Mouse (Mus musculus) midbrain, embryonic 14.5 days (tissue): ENCODE data around the gene Amigo1. TPM values are rescaled to one million over a fixed set of nuclear protein-coding genes. Genes with fewer than 3 reads are reported as not detected.

Experiments used
- ATAC-seq: fragments of 200-750 bp; cut with Nextera tagmentation; 2 replicates; pipeline ENCODE4 v1.8.0; 2017; ENCODE audit warnings: moderate number of reproducible peaks, moderate library complexity; ENCODE audit not compliant: low FRiP score, low TSS enrichment
- DNase-seq: peaks from one replicate; pipeline ENCODE4 v3.0.0-alpha.2; 2015
- H3K27ac ChIP-seq: fragments of 300-500 bp; sonication (generic); replicated peaks from 2 replicates; pipeline ENCODE4 v1.5.1; 2014; ENCODE audit warnings: mild to moderate bottlenecking, low read depth, low read length, moderate library complexity
- H3K27me3 ChIP-seq: fragments of 300-500 bp; sonication (generic); 2 replicates; pipeline ENCODE4 v1.6.1; 2014; ENCODE audit warnings: low read length, control low read depth, mixed read lengths; ENCODE audit not compliant: control insufficient read depth, insufficient read depth
- H3K36me3 ChIP-seq: fragments of 300-500 bp; sonication (generic); 2 replicates; pipeline ENCODE4 v1.6.1; 2014; ENCODE audit warnings: low read length, control low read depth; ENCODE audit not compliant: control insufficient read depth, insufficient read depth
- H3K4me1 ChIP-seq: fragments of 300-500 bp; sonication (generic); 2 replicates; pipeline ENCODE4 v1.6.1; 2014; ENCODE audit warnings: mild to moderate bottlenecking, antibody characterized with exemption, low read length, control low read depth; ENCODE audit not compliant: control insufficient read depth, insufficient read depth
- H3K4me2 ChIP-seq: fragments of 300-500 bp; sonication (generic); 2 replicates; pipeline ENCODE4 v1.6.1; 2014; ENCODE audit warnings: mild to moderate bottlenecking, low read length, moderate library complexity
- H3K4me3 ChIP-seq: fragments of 300-500 bp; sonication (generic); replicated peaks from 2 replicates; pipeline ENCODE4 v1.5.1; 2014; ENCODE audit warnings: low read depth, low read length
- H3K9ac ChIP-seq: fragments of 300-500 bp; sonication (generic); replicated peaks from 2 replicates; pipeline ENCODE4 v1.6.1; 2014; ENCODE audit warnings: mild to moderate bottlenecking, low read length, moderate library complexity
- H3K9me3 ChIP-seq: fragments of 300-500 bp; sonication (generic); 2 replicates; pipeline ENCODE4 v1.6.1; 2016; ENCODE audit warnings: low read length, control low read depth, mixed read lengths; ENCODE audit not compliant: control insufficient read depth
- WGBS: fragments of 180-500 bp; shearing (Covaris S2); extraction: QIAGEN DNeasy Blood & Tissue Kit; methylation state at CpG from one replicate; pipeline ENCODE4 v1.1.7; 2014; 5-methylcytosine and 5-hydroxymethylcytosine counted together
- polyA plus RNA-seq: library from polyadenylated mRNA; unstranded; fragments of >200 nt; fragmentation: Nextera tagmentation; extraction: Ambion mirVana; gene quantifications from 2 replicates; pipeline ENCODE4 v1.2.1, GENCODE M21; 2014

Gene Amigo1
- polyA plus RNA-seq, 1 experiment from 2014 or later: 10.2 TPM

- DNase-seq (peak; percentile 87), ATAC-seq (peak; percentile 89)
- Histone ChIP-seq H3K4me1 (peaks cover 12% of the 10 kb centered on the region), H3K27me3 (no peaks in the 10 kb centered on the region), H3K27ac (peak within 1 kb of the TSS; percentile 99), H3K4me3 (peak within 1 kb of the TSS; percentile 64), H3K4me2 (peak within 1 kb of the TSS; percentile 91), H3K9me3 (no peaks in the 10 kb centered on the region), H3K36me3 (peaks cover 26% of the 10 kb centered on the region), H3K9ac (peak within 1 kb of the TSS; percentile 71)
- WGBS: 0% methylated on average over 14 of the region's 14 CpGs
Measured at GRCm38 (mm10) chr3:108210771-108211139, 24.6 kb downstream of the Amigo1 start, which contains the start of gene Atxn7l2. Gene Atxn7l2, minus strand, starts transcription at chr3:108210934.

- no peak for DNase-seq
- Histone ChIP-seq H3K27me3 (no peaks in the 10 kb centered on the region), H3K4me2 (peak overlapping the region; percentile 71), H3K4me1 (peaks cover 12% of the 10 kb centered on the region), H3K9ac (no peak overlapping the region), H3K4me3 (no peak overlapping the region; the same call in 1 of the 2 replicates), H3K9me3 (no peaks in the 10 kb centered on the region), H3K27ac (peak overlapping the region; percentile 99), H3K36me3 (peaks cover 15% of the 10 kb centered on the region)
- ATAC-seq: no peak
- whole genome bisulfite sequencing: 80% methylated on average over 6 of the region's 6 CpGs
Measured at GRCm38 (mm10) chr3:108211845-108212244, 25.7 kb downstream of the Amigo1 start.

GRCm38 (mm10) chr3:108212406-108212805, 26.3 kb downstream of the Amigo1 start:
- Histone ChIP-seq H3K27me3 (no peaks in the 10 kb centered on the region), H3K9ac (no peak overlapping the region), H3K27ac (no peak overlapping the region), H3K4me1 (peaks cover 12% of the 10 kb centered on the region), H3K4me2 (no peak overlapping the region), H3K4me3 (no peak overlapping the region), H3K36me3 (peaks cover 10% of the 10 kb centered on the region), H3K9me3 (no peaks in the 10 kb centered on the region)
- DNase-seq: no peak
- no peak for ATAC-seq
- 89% methylated on average over 8 of the region's 8 CpGs for WGBS

GRCm38 (mm10) chr3:108214734-108215133, 28.6 kb downstream of the Amigo1 start:
- WGBS: 26% methylated on average over 5 of the region's 5 CpGs
- Histone ChIP-seq H3K9ac (no peak overlapping the region), H3K9me3 (no peaks in the 10 kb centered on the region), H3K4me3 (no peak overlapping the region), H3K4me1 (no peaks in the 10 kb centered on the region), H3K27me3 (no peaks in the 10 kb centered on the region), H3K4me2 (no peak overlapping the region), H3K27ac (no peak overlapping the region), H3K36me3 (no peaks in the 10 kb centered on the region)
- ATAC-seq: no peak
- DNase-seq: no peak

GRCm38 (mm10) chr3:108220661-108221060, 34.5 kb downstream of the Amigo1 start:
- ATAC-seq: no peak
- H3K4me1 ChIP-seq: no peaks in the 10 kb centered on the region
- H3K27ac ChIP-seq: no peak overlapping the region
- no peaks in the 10 kb centered on the region for H3K9me3 ChIP-seq
- peaks cover 15% of the 10 kb centered on the region for H3K27me3 ChIP-seq
- 88% methylated on average over 3 of the region's 3 CpGs for WGBS
- H3K36me3 ChIP-seq: no peaks in the 10 kb centered on the region
- no peak for DNase-seq
- H3K9ac ChIP-seq: no peak overlapping the region
- no peak overlapping the region for H3K4me3 ChIP-seq
- no peak overlapping the region for H3K4me2 ChIP-seq

GRCm38 (mm10) chr3:108225711-108226557, 39.8 kb downstream of the Amigo1 start:
- ATAC-seq (peak; percentile 48; the same call in 1 of the 2 replicates), DNase-seq (peak; percentile 40)
- peaks cover 35% of the 10 kb centered on the region for H3K27me3 ChIP-seq

GRCm38 (mm10) chr3:108226558-108227350, 40.6 kb downstream of the Amigo1 start, which contains the start of gene Sypl2:
Gene Sypl2, minus strand, starts transcription at chr3:108226648.
- Histone ChIP-seq H3K9me3 (no peaks in the 10 kb centered on the region), H3K4me3 (peak within 1 kb of the TSS; percentile 39), H3K36me3 (no peaks in the 10 kb centered on the region), H3K4me1 (peaks cover 10% of the 10 kb centered on the region; the same call in 1 of the 2 replicates), H3K27me3 (peaks cover 35% of the 10 kb centered on the region), H3K9ac (peak within 1 kb of the TSS; percentile 26; the same call in 1 of the 2 replicates), H3K27ac (no peak within 1 kb of the TSS), H3K4me2 (peak within 1 kb of the TSS; percentile 63)
- peak; percentile 60 for DNase-seq
- 1% methylated on average over 44 of the region's 44 CpGs for WGBS
- peak; percentile 31; the same call in 1 of the 2 replicates for ATAC-seq

More at GRCm38 (mm10) chr3:108225711-108226557, 39.8 kb downstream of the Amigo1 start:
- 3% methylated on average over 66 of the region's 67 CpGs for WGBS
- Histone ChIP-seq H3K4me2 (peak overlapping the region; percentile 63), H3K4me3 (peak overlapping the region; percentile 39), H3K9me3 (no peaks in the 10 kb centered on the region), H3K36me3 (no peaks in the 10 kb centered on the region), H3K27ac (no peak overlapping the region), H3K4me1 (peaks cover 10% of the 10 kb centered on the region; the same call in 1 of the 2 replicates), H3K9ac (peak overlapping the region; percentile 26; the same call in 1 of the 2 replicates)

GRCm38 (mm10) chr3:108227521-108227920, 41.4 kb downstream of the Amigo1 start:
- H3K27ac ChIP-seq: no peak overlapping the region
- H3K4me1 ChIP-seq: peaks cover 10% of the 10 kb centered on the region; the same call in 1 of the 2 replicates
- no peak overlapping the region for H3K4me3 ChIP-seq
- H3K4me2 ChIP-seq: no peak overlapping the region
- WGBS: 77% methylated on average over 2 of the region's 2 CpGs
- H3K9ac ChIP-seq: no peak overlapping the region
- no peaks in the 10 kb centered on the region for H3K9me3 ChIP-seq
- DNase-seq: no peak
- H3K27me3 ChIP-seq: peaks cover 35% of the 10 kb centered on the region
- H3K36me3 ChIP-seq: no peaks in the 10 kb centered on the region
- no peak for ATAC-seq
